Mouse (Mus musculus): ENCODE measurements around the gene Abcc10. TPM values are rescaled to one million over a fixed set of nuclear protein-coding genes. Genes with fewer than 3 reads are reported as not detected.

The Abcc10 gene
- polyA plus RNA-seq, 1 experiment from 2014 or later: 6.6 TPM

GRCm38 (mm10) chr17:46283911-46284310, 44.2 kb downstream of the Abcc10 start:
- 87% methylated on average over 8 of the region's 8 CpGs for WGBS
- ATAC-seq (replicated peaks): no peak
- no peak overlapping the region for H3K4me2 ChIP-seq (replicated peaks)

GRCm38 (mm10) chr17:46283140-46283539, 45.0 kb downstream of the Abcc10 start:
- Histone ChIP-seq H3K36me3 (peaks cover 12% of the 10 kb centered on the region; the same call in 1 of the 2 replicates), H3K4me2 (replicated peaks) (peak overlapping the region; percentile 98), H3K4me3 (peak overlapping the region; percentile 67), H3K9me3 (no peaks in the 10 kb centered on the region), H3K4me1 (peaks cover 24% of the 10 kb centered on the region), H3K9ac (replicated peaks) (peak overlapping the region; percentile 66), H3K27me3 (no peaks in the 10 kb centered on the region), H3K27ac (replicated peaks) (peak overlapping the region; percentile 75)
- WGBS: 23% methylated on average over 9 of the region's 9 CpGs
- peak; percentile 75 for ATAC-seq (replicated peaks)

More at GRCm38 (mm10) chr17:46283911-46284310, 44.2 kb downstream of the Abcc10 start:
- Histone ChIP-seq H3K27ac (replicated peaks) (no peak overlapping the region), H3K9ac (replicated peaks) (no peak overlapping the region), H3K36me3 (peaks cover 9% of the 10 kb centered on the region; the same call in 1 of the 2 replicates), H3K4me1 (peaks cover 24% of the 10 kb centered on the region), H3K27me3 (no peaks in the 10 kb centered on the region), H3K9me3 (no peaks in the 10 kb centered on the region), H3K4me3 (no peak overlapping the region)

DNA sequence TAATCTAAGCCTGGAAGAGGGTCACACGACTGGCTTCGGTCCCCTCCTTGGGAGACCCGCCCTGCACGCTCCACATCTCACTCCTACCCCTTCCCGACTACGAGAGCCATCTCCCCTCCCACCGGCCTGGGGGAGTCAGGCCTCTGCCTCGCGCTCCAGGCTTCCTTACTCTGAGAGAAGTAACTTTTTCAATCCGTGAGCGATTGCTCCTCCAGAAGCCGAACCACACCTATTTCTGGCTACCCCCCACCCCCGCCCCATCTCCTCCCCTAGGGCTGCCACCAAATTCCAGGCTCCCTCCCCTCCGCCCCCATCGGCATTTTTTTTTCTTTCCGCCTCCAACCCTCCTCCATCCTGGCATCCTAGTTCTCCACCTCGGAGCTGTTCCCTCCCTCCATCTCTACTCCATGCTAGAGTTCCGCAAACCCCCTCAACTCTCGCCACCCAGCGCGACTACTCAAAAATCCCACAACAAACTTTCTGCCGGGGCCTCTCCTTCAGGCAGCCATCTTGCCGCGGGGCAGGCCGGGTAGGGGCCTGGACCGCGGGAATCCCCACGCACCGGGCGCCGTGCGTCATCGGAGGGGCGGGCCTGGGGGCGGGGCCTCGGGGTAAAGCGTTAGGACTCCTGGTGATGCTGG, 45.5 kb downstream of the Abcc10 start, which contains the start of gene Tjap1:
Gene Tjap1 (minus strand): TSS at position 544 of the 641 bp plus-strand sequence.
- H3K4me1 ChIP-seq: peaks cover 24% of the 10 kb centered on the region
- H3K27me3 ChIP-seq: no peaks in the 10 kb centered on the region
- H3K36me3 ChIP-seq: peaks cover 15% of the 10 kb centered on the region
- H3K4me3 ChIP-seq: peak within 1 kb of the TSS; percentile 67
- peak within 1 kb of the TSS; percentile 98 for H3K4me2 ChIP-seq (replicated peaks)
- H3K27ac ChIP-seq (replicated peaks): peak within 1 kb of the TSS; percentile 75
- H3K9ac ChIP-seq (replicated peaks): peak within 1 kb of the TSS; percentile 66
- H3K9me3 ChIP-seq: no peaks in the 10 kb centered on the region
- under 1% methylated on average over 37 of the region's 37 CpGs for WGBS
- ATAC-seq (replicated peaks): peak; percentile 99

GRCm38 (mm10) chr17:46278011-46278765, 50.0 kb downstream of the Abcc10 start:
- H3K36me3 ChIP-seq: peaks cover 16% of the 10 kb centered on the region
- no peak for ATAC-seq (replicated peaks)
- no peaks in the 10 kb centered on the region for H3K27me3 ChIP-seq
- no peak overlapping the region for H3K4me3 ChIP-seq
- H3K4me2 ChIP-seq (replicated peaks): no peak overlapping the region
- H3K27ac ChIP-seq (replicated peaks): no peak overlapping the region
- peaks cover 22% of the 10 kb centered on the region for H3K4me1 ChIP-seq
- H3K9ac ChIP-seq (replicated peaks): no peak overlapping the region
- H3K9me3 ChIP-seq: no peaks in the 10 kb centered on the region
- WGBS: 92% methylated on average over 12 of the region's 12 CpGs

GRCm38 (mm10) chr17:46277586-46277985, 50.6 kb downstream of the Abcc10 start:
- no peaks in the 10 kb centered on the region for H3K27me3 ChIP-seq
- H3K9ac ChIP-seq (replicated peaks): no peak overlapping the region
- no peak overlapping the region for H3K4me3 ChIP-seq
- H3K36me3 ChIP-seq: peaks cover 16% of the 10 kb centered on the region
- 86% methylated on average over 4 of the region's 4 CpGs for WGBS
- ATAC-seq (replicated peaks): no peak
- no peak overlapping the region for H3K4me2 ChIP-seq (replicated peaks)
- H3K27ac ChIP-seq (replicated peaks): no peak overlapping the region
- H3K4me1 ChIP-seq: peaks cover 19% of the 10 kb centered on the region
- no peaks in the 10 kb centered on the region for H3K9me3 ChIP-seq

GRCm38 (mm10) chr17:46275506-46275905, 52.6 kb downstream of the Abcc10 start:
- no peak overlapping the region for H3K4me2 ChIP-seq (replicated peaks)
- WGBS: 90% methylated on average over 10 of the region's 10 CpGs
- peaks cover 20% of the 10 kb centered on the region for H3K36me3 ChIP-seq
- ATAC-seq (replicated peaks): no peak
- H3K27me3 ChIP-seq: no peaks in the 10 kb centered on the region
- H3K4me3 ChIP-seq: no peak overlapping the region
- H3K9me3 ChIP-seq: no peaks in the 10 kb centered on the region
- H3K9ac ChIP-seq (replicated peaks): no peak overlapping the region
- no peaks in the 10 kb centered on the region for H3K4me1 ChIP-seq
- no peak overlapping the region for H3K27ac ChIP-seq (replicated peaks)

DNA sequence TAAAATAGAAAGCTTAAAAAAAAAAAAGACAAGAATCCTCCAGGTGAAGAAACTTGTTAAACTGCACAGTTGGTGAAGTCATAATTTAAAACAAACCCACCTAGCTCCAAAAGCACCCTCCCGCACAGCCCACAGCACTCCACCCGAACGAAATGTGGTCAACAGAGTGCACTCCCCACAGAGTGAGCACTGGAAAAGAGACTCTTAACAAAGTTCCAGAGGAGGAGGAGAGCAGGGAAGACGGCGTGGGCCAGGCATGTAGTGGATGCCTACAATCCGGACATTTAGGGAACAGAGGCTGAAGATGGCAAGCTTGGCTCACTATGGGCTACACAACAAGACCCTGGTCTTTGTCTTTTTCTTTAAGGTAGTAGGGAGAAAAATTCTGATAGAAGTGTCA, 53.1 kb downstream of the Abcc10 start:
- no peak overlapping the region for H3K27ac ChIP-seq (replicated peaks)

DNA sequence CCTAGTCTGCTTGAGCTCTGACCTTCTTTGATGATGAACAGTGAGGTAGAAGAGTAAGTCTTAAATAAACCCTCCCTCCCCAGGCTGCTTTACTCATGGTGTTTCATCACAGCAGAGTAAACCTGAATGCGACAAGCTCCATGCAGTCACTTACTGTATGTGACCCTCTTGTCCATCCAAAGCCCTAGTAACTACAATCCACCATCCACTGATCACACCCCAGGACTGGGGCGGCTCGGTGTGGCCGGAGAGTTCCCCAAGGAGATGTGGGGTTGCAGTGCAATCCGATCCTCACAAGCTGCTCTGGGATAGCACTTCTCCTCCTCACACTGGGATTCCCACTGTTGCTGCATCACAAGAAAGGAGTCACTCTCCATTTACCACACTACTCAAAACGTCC, 53.7 kb downstream of the Abcc10 start:
- H3K9ac ChIP-seq (replicated peaks): no peak overlapping the region
- 79% methylated on average over 6 of the region's 6 CpGs for WGBS
- H3K36me3 ChIP-seq: peaks cover 15% of the 10 kb centered on the region
- H3K4me2 ChIP-seq (replicated peaks): no peak overlapping the region
- H3K27me3 ChIP-seq: no peaks in the 10 kb centered on the region
- H3K4me3 ChIP-seq: no peak overlapping the region
- H3K4me1 ChIP-seq: no peaks in the 10 kb centered on the region
- no peak for ATAC-seq (replicated peaks)
- no peak overlapping the region for H3K27ac ChIP-seq (replicated peaks)
- H3K9me3 ChIP-seq: no peaks in the 10 kb centered on the region

More for the DNA sequence above, 53.1 kb downstream of the Abcc10 start:
- ATAC-seq (replicated peaks): no peak
- no peaks in the 10 kb centered on the region for H3K27me3 ChIP-seq
- peaks cover 17% of the 10 kb centered on the region for H3K36me3 ChIP-seq
- WGBS: 91% methylated on average over 6 of the region's 6 CpGs
- no peak overlapping the region for H3K9ac ChIP-seq (replicated peaks)
- H3K4me2 ChIP-seq (replicated peaks): no peak overlapping the region
- no peak overlapping the region for H3K4me3 ChIP-seq
- no peaks in the 10 kb centered on the region for H3K4me1 ChIP-seq
- H3K9me3 ChIP-seq: no peaks in the 10 kb centered on the region

GRCm38 (mm10) chr17:46273803-46274236, 54.3 kb downstream of the Abcc10 start:
- Histone ChIP-seq H3K27me3 (no peaks in the 10 kb centered on the region), H3K4me2 (replicated peaks) (no peak overlapping the region), H3K27ac (replicated peaks) (no peak overlapping the region), H3K4me1 (no peaks in the 10 kb centered on the region), H3K36me3 (peaks cover 11% of the 10 kb centered on the region), H3K9ac (replicated peaks) (no peak overlapping the region), H3K4me3 (no peak overlapping the region), H3K9me3 (no peaks in the 10 kb centered on the region)
- 75% methylated on average over 1 of the region's 1 CpGs for WGBS
- no peak for ATAC-seq (replicated peaks)

DNA sequence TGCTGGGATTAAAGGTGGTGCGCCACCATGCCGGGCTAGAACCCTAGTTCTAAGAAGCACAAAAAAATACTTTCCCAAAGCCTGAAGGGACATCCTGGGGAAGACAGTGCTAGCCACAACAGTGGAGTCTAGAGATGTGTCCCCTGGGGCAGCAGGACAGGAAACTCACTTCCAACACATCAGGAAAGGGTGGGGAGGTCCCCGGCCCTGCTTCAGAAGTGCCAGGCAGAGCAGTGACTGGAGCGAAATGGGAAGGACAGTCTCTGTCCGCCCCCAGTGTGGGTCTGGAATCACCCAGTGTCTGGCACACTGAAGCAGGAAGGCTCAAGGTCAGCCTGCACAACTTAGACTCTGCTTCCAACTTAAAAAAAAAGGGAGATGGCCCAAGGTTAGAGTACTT, 55.5 kb downstream of the Abcc10 start:
- no peak overlapping the region for H3K27ac ChIP-seq (replicated peaks)
- ATAC-seq (replicated peaks): no peak
- 88% methylated on average over 5 of the region's 5 CpGs for WGBS

GRCm38 (mm10) chr17:46272058-46272457, 56.1 kb downstream of the Abcc10 start:
- no peak for ATAC-seq (replicated peaks)
- Histone ChIP-seq H3K27ac (replicated peaks) (no peak overlapping the region), H3K4me3 (no peak overlapping the region), H3K9ac (replicated peaks) (no peak overlapping the region), H3K4me2 (replicated peaks) (no peak overlapping the region), H3K36me3 (peaks cover 4% of the 10 kb centered on the region; the same call in 1 of the 2 replicates), H3K27me3 (no peaks in the 10 kb centered on the region), H3K9me3 (no peaks in the 10 kb centered on the region), H3K4me1 (no peaks in the 10 kb centered on the region)
- 90% methylated on average over 2 of the region's 2 CpGs for WGBS

More for the DNA sequence above, 55.5 kb downstream of the Abcc10 start:
- no peaks in the 10 kb centered on the region for H3K27me3 ChIP-seq
- H3K36me3 ChIP-seq: peaks cover 5% of the 10 kb centered on the region; the same call in 1 of the 2 replicates
- H3K4me3 ChIP-seq: no peak overlapping the region
- no peaks in the 10 kb centered on the region for H3K4me1 ChIP-seq
- no peaks in the 10 kb centered on the region for H3K9me3 ChIP-seq
- no peak overlapping the region for H3K4me2 ChIP-seq (replicated peaks)
- no peak overlapping the region for H3K9ac ChIP-seq (replicated peaks)

DNA sequence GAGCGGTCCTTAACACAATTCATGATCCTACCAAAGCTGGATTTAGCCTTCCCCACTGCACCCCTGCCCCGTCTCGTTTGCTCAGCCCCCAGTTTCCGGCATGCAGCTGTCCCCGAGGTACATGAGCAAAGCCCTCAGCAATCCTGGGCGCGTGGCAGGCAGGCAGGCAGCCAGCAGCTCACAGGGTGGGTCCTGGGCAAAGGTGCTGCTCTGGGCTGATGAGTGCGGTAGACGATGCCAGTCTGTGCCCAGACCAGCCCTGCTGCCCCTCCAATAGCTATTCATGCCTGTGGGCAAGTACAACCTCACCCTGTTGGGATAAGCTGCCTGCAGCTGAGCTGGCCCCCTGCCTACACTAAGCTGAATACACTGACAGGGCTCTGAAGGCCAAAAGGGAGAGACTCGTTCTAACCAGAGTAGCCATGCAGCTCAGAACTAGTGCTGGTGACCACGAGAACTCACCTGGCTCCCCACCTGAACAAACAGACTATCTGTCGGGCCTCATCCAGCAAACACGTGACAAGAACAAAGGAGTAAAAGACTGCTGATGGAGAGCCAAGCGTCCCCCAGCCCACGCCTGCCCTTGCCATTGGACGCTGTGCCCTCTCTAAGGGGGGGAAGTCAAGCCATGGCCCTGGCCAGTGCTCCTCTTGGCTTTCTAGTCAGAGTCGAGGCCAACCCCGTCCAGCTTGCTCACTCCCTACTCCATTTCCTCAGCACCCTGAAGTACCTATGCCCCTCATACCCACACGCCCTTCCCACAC, 58.2 kb downstream of the Abcc10 start:
- Histone ChIP-seq H3K9me3 (no peaks in the 10 kb centered on the region), H3K4me2 (replicated peaks) (no peak overlapping the region), H3K9ac (replicated peaks) (no peak overlapping the region), H3K4me3 (no peak overlapping the region), H3K36me3 (peaks cover 4% of the 10 kb centered on the region; the same call in 1 of the 2 replicates), H3K27me3 (no peaks in the 10 kb centered on the region), H3K4me1 (peaks cover 3% of the 10 kb centered on the region), H3K27ac (replicated peaks) (no peak overlapping the region)
- 85% methylated on average over 19 of the region's 19 CpGs for WGBS
- no peak for ATAC-seq (replicated peaks)
